Mouse (Mus musculus): ENCODE measurements at regions not wholly inside any gene's neighbourhood (a gene's known extent, or its start where the extent isn't known, plus 50 kb on each side); places are given as distances from the start of the nearest gene placed in this dataset.

GRCm38 (mm10) chr4:56372711-56373110 is 367.2 kb upstream of the Gm26657 start:
- Histone ChIP-seq H3K4me1 (ENCODE audit: control insufficient read depth in 1 of 2, insufficient read depth in 2 of 2) (peaks cover 4 to 35% of the 10 kb centered on the region in 2 experiments; a peak in 3 of 4 replicates), H3K79me2 (replicated peaks; ENCODE audit: control insufficient read depth, extremely low read depth, insufficient read depth, poor library complexity, severe bottlenecking) (no peaks in the 10 kb centered on the region), H3K27ac (ENCODE audit: insufficient read depth, low read depth) (no peak overlapping the region), H3K4me2 (ENCODE audit: insufficient read depth, low read depth, poor library complexity, severe bottlenecking) (no peak overlapping the region), H3K9ac (ENCODE audit: insufficient read depth, low read depth) (no peak overlapping the region), H3K9me3 (replicated peaks; ENCODE audit: low read length) (no peaks in the 10 kb centered on the region), H3K36me3 (replicated peaks in 1 of 2; ENCODE audit: control insufficient read depth in 1 of 2, insufficient read depth in 1 of 2, low read length in 1 of 2) (no peaks in the 10 kb centered on the region), H3K4me3 (replicated peaks in 1 of 3; ENCODE audit: low read depth in 2 of 3, low read length in 2 of 3, poor library complexity in 1 of 3) (no peak overlapping the region), H3K27me3 (replicated peaks) (no peaks in the 10 kb centered on the region)
- DNase-seq (ENCODE audit: extremely low read depth), result no peak
- dilution Hi-C loops (cut with MboI; ENCODE audit: extremely low pct_ligation_motif_present, extremely low pct_unique_long_range_greater_than_20kb, low sequenced_read_pairs), result no loop called here
- TF ChIP-seq USF2 (conservative IDR thresholded peaks at IDR 0.05; ENCODE audit: low read depth, low read length) (no peak), POLR2AphosphoS2 (IDR thresholded peaks at IDR 0.05; ENCODE audit: low read depth, low read length) (no peak), RAD21 (IDR thresholded peaks at IDR 0.05; ENCODE audit: low read depth, low read length) (no peak), EP300 (IDR thresholded peaks at IDR 0.05; ENCODE audit: low read length) (no peak), JUN (IDR thresholded peaks at IDR 0.05; ENCODE audit: insufficient read depth, low read depth, low read length) (no peak), NRF1 (IDR thresholded peaks at IDR 0.05; ENCODE audit: low read depth, low read length) (no peak)
- in situ Hi-C loops (cut with MboI; ENCODE audit: low pct_ligation_motif_present, low pct_unique_long_range_greater_than_20kb, low sequenced_read_pairs), result no loop called here

- TF ChIP-seq MEF2A (IDR thresholded peaks at IDR 0.05; ENCODE audit: borderline replicate concordance, low read depth, low read length) (peak; percentile 83), BHLHE40 (IDR thresholded peaks at IDR 0.05; ENCODE audit: low read depth, low read length) (peak; percentile 39), CHD2 (IDR thresholded peaks at IDR 0.05; ENCODE audit: low read length) (no peak), EP300 (IDR thresholded peaks at IDR 0.05; ENCODE audit: low read length) (peak; percentile 56), ETS1 (conservative IDR thresholded peaks at IDR 0.05; ENCODE audit: low read depth, low read length) (peak; percentile 56; the same call in 1 of the 2 replicates), CHD1 (IDR thresholded peaks at IDR 0.05; ENCODE audit: low read depth, low read length) (no peak), JUN (IDR thresholded peaks at IDR 0.05; ENCODE audit: insufficient read depth, low read depth, low read length) (peak; percentile 52; the same call in 1 of the 2 replicates), MAZ (IDR thresholded peaks at IDR 0.05; ENCODE audit: low read depth, low read length) (no peak), MYC (IDR thresholded peaks at IDR 0.05; ENCODE audit: low read depth, low read length) (0 out of 2 replicates have a peak, but pooled peaks have one; percentile 48), TCF12 (IDR thresholded peaks at IDR 0.05; ENCODE audit: low read depth, low read length) (no peak), MAFK (IDR thresholded peaks at IDR 0.05; ENCODE audit: insufficient replicate concordance, low read length) (0 out of 2 replicates have a peak, but pooled peaks have one; percentile 43), NRF1 (IDR thresholded peaks at IDR 0.05; ENCODE audit: low read depth, low read length) (no peak), ZMIZ1 (IDR thresholded peaks at IDR 0.05; ENCODE audit: low read depth, low read length) (no peak), E2F4 (IDR thresholded peaks at IDR 0.05; ENCODE audit: insufficient replicate concordance, low read depth, low read length) (no peak), SIN3A (IDR thresholded peaks at IDR 0.05; ENCODE audit: low read length) (0 out of 2 replicates have a peak, but pooled peaks have one; percentile 28), JUND (conservative IDR thresholded peaks at IDR 0.05; ENCODE audit: low read depth, low read length) (peak; percentile 62; the same call in 1 of the 2 replicates), MAX (IDR thresholded peaks at IDR 0.05; ENCODE audit: low read length) (no peak), IRF4 (IDR thresholded peaks at IDR 0.05; ENCODE audit: low read depth, low read length) (0 out of 2 replicates have a peak, but pooled peaks have one; percentile 19), SMC3 (IDR thresholded peaks at IDR 0.05; ENCODE audit: low read depth, low read length) (no peak)
- Histone ChIP-seq H3K4me1 (ENCODE audit: control insufficient read depth in 1 of 2, insufficient read depth in 2 of 2) (peaks cover 12 to 34% of the 10 kb centered on the region in 2 experiments), H3K79me2 (replicated peaks; ENCODE audit: control insufficient read depth, extremely low read depth, insufficient read depth, poor library complexity, severe bottlenecking) (no peaks in the 10 kb centered on the region), H3K4me2 (ENCODE audit: insufficient read depth, low read depth, poor library complexity, severe bottlenecking) (peak overlapping the region; percentile 37), H3K9ac (ENCODE audit: insufficient read depth, low read depth) (no peak overlapping the region), H3K4me3 (replicated peaks in 1 of 3; ENCODE audit: low read depth in 2 of 3, low read length in 2 of 3, poor library complexity in 1 of 3) (no peak overlapping the region), H3K27me3 (replicated peaks) (no peaks in the 10 kb centered on the region), H3K9me3 (replicated peaks; ENCODE audit: low read length) (no peaks in the 10 kb centered on the region), H3K27ac (ENCODE audit: insufficient read depth, low read depth) (no peak overlapping the region), H3K36me3 (replicated peaks in 1 of 2; ENCODE audit: control insufficient read depth in 1 of 2, insufficient read depth in 1 of 2, low read length in 1 of 2) (no peaks in the 10 kb centered on the region)
- peak; percentile 55 for DNase-seq (ENCODE audit: extremely low read depth)
- dilution Hi-C loops (cut with MboI; ENCODE audit: extremely low pct_ligation_motif_present, extremely low pct_unique_long_range_greater_than_20kb, low sequenced_read_pairs) (no loop called here), in situ Hi-C loops (cut with MboI; ENCODE audit: low pct_ligation_motif_present, low pct_unique_long_range_greater_than_20kb, low sequenced_read_pairs) (no loop called here)
Observed at GRCm38 (mm10) chr4:56364594-56364993, 375.3 kb upstream of the Gm26657 start.

Data from CH12.LX (cell line).